Mouse (Mus musculus): ENCODE results near the gene Tenm4. TPM values are rescaled to one million over a fixed set of nuclear protein-coding genes. Genes with fewer than 3 reads are reported as not detected.

The Tenm4 gene
- total RNA-seq, 2 experiments from 2014 or later = 0.13 to 0.73 TPM

DNA sequence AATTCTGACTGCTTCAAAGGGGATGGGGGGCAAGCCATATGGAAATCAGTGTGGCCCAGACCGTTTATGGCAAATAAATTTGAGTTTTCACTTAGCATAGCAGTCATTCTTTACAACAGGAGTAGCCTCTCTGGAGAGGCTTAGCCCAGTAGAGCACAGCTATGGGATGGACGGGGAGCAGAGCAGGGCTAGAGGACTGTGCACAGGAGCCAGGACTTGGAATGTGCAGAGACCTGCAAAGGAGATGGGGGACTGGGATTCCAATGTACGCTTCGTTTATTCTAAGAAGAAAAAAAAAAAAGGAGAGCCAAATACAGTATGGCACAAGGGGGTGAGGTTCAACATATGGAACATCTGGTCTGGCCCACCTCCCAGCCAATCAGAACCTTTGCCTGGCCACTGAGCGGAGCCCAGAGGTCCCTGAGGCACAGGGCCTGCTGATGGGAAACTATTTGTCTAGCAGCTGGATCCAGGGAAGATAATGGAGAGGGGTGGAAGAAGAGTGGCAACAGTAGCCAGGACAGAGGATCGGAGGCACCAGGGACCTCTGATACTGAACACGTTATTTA is 381.3 kb downstream of the Tenm4 start:
- H3K4me3 ChIP-seq = no peak overlapping the region
- TF ChIP-seq CTCF (IDR thresholded peaks at IDR 0.05) = no peak
- intact Hi-C loops (cut with DNase I) = loop anchor here (5.0 kb wide), 1 partner anchor 400 kb away; no protein-coding TSS in a partner anchor
- no peak for DNase-seq
- H3K27ac ChIP-seq = no peak overlapping the region

DNA sequence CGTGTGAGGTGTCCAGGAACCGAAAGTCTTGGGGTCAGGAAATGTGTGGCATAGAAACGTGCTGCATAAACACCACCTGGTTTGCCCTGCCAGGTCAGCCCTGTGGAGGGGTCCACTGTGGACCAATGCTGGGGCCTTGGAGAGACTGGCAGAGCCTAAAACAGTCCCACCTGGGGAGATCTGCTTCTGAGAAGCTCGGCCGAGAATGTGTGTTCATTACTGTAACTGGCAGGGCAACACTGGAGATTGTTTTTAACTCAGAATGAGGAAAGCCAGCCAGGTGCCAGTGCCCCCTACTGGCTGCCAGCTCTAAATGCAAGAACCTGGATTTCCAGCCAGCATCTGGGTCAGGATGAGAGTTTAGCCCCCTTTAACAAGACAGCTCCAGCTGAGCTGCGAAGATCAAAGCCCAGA is 383.2 kb downstream of the Tenm4 start:
- no peak overlapping the region for H3K4me3 ChIP-seq
- intact Hi-C loops (cut with DNase I) = loop anchor here (5.0 kb wide), 1 partner anchor 402 kb away; no protein-coding TSS in a partner anchor
- H3K27ac ChIP-seq = no peak overlapping the region
- DNase-seq = peak; percentile 35
- TF ChIP-seq CTCF (IDR thresholded peaks at IDR 0.05) = peak; percentile 83

- DNase-seq = no peak
- intact Hi-C loops (cut with DNase I) = no loop called here
- no peak for TF ChIP-seq CTCF (IDR thresholded peaks at IDR 0.05)
- Histone ChIP-seq H3K4me3 (no peak overlapping the region), H3K27ac (no peak overlapping the region)
Observed at GRCm38 (mm10) chr7:96555294-96555693, 384.2 kb downstream of the Tenm4 start.

DNA sequence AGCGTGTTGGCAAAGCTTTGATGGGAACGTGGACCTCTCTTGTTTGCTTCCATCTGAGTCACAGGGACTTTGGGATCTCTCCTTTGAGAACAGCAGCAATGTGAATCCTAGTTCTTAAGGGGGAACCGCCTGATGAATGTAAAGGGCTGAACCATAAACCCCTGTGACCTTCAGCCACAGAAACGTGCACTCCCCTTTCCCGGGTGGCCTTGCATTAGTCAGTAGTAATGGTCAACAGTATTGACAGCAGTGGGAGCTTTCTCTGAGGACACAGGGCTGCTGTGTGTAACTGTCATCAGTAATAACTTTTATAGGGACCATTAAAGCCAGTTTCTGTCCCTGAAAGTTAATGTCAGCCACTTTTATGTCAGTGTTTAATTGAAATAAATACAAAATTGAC is 385.7 kb downstream of the Tenm4 start:
- TF ChIP-seq CTCF (IDR thresholded peaks at IDR 0.05) = no peak
- no peak overlapping the region for H3K4me3 ChIP-seq
- intact Hi-C loops (cut with DNase I) = no loop called here
- H3K27ac ChIP-seq = no peak overlapping the region
- DNase-seq = no peak

DNA sequence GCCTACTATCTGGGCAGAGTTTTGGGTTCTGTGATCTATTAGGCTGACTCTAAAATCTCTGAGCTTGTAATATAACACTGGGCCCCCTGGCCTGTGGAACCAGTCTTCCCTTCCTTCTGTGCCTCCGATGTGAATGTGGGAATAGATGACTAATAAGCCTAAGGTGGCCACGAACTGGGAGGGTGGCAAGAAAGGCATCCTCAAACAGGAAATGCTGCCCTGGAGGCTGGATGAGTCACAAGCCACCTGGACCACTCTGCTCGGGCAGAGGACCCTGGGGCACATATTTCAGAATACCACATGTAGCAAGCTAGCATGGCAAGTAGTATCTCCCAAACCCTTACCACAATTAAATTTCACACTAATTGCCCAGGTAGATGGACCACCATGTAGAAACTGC is 391.8 kb downstream of the Tenm4 start:
- no peak for TF ChIP-seq CTCF (IDR thresholded peaks at IDR 0.05)
- DNase-seq = no peak
- intact Hi-C loops (cut with DNase I) = no loop called here
- Histone ChIP-seq H3K27ac (no peak overlapping the region), H3K4me3 (no peak overlapping the region)

- TF ChIP-seq CTCF (IDR thresholded peaks at IDR 0.05) = no peak
- no peak for DNase-seq
- intact Hi-C loops (cut with DNase I) = no loop called here
- Histone ChIP-seq H3K4me3 (no peak overlapping the region), H3K27ac (no peak overlapping the region)
Observed at GRCm38 (mm10) chr7:96563329-96564065, 392.5 kb downstream of the Tenm4 start.

GRCm38 (mm10) chr7:96565806-96566205 is 394.8 kb downstream of the Tenm4 start:
- no peak overlapping the region for H3K4me3 ChIP-seq
- peak; percentile 72 for DNase-seq
- TF ChIP-seq CTCF (IDR thresholded peaks at IDR 0.05) = no peak
- H3K27ac ChIP-seq = no peak overlapping the region
- intact Hi-C loops (cut with DNase I) = no loop called here

DNA sequence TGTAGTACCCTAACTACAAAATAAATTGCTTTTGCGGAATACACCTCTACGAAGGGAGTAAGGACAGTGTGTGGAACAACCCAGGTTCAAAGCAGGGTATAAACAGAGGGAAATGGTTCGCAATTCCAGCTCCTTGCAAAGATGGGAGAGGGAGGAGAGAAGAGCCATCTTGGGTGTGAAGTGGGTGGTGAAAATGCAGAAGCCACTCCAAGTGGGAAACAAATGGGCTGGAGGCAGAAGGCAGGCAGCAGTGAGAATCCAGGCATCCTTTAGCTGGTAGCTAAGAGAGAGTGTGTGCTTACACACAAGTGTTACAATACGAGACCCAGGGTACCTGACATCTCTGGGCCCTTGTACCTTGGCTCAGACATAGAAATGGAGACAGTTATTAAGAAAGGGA is 395.2 kb downstream of the Tenm4 start:
- no peak for DNase-seq
- TF ChIP-seq CTCF (IDR thresholded peaks at IDR 0.05) = no peak
- intact Hi-C loops (cut with DNase I) = no loop called here
- Histone ChIP-seq H3K27ac (no peak overlapping the region), H3K4me3 (no peak overlapping the region)

GRCm38 (mm10) chr7:96568034-96568433 is 397.0 kb downstream of the Tenm4 start:
- no peak overlapping the region for H3K4me3 ChIP-seq
- no peak overlapping the region for H3K27ac ChIP-seq
- no peak for TF ChIP-seq CTCF (IDR thresholded peaks at IDR 0.05)
- intact Hi-C loops (cut with DNase I) = no loop called here
- no peak for DNase-seq

DNA sequence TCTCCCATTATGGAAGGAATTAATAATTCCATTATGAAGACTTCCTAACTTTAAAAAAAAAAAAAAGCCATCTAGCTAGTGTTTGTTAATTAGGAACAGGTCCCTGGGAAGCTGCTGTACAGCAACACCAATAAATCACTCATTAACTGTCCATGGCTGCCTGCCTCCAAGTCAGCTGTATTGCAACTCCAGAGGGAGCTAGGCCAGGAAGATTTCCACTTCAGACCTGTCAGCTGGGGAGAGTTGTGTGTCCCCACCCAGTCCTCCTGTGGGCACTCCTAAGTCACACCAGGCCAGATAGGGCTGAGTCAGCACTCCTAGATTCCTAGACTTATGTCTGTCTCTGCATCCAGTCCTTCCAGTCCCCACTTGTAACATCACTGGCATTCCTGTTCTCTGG is 399.9 kb downstream of the Tenm4 start:
- H3K27ac ChIP-seq = no peak overlapping the region
- intact Hi-C loops (cut with DNase I) = no loop called here
- no peak for TF ChIP-seq CTCF (IDR thresholded peaks at IDR 0.05)
- peak; percentile 22 for DNase-seq
- no peak overlapping the region for H3K4me3 ChIP-seq

DNA sequence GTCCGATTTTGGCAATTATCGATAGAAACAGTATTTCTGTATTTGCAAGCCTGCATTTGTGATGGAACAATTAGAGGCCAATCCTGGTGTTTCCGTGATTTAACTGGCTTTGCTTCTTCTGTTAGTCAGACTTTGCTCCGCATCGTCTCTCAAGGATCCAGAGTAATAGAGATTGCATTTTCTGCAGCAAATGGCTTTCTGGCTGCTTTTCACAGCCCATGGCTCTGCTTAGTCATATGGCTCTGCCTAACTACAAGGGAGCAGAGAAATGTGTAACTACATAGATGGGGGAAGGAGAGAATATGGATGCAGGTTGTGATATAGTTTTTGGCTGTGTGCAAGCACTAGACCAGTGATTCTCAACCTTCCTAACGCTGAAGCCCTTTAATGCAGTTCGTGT is 401.9 kb downstream of the Tenm4 start:
- TF ChIP-seq CTCF (IDR thresholded peaks at IDR 0.05) = no peak
- Histone ChIP-seq H3K4me3 (no peak overlapping the region), H3K27ac (no peak overlapping the region)
- DNase-seq = no peak
- intact Hi-C loops (cut with DNase I) = no loop called here

- intact Hi-C loops (cut with DNase I) = no loop called here
- no peak for TF ChIP-seq CTCF (IDR thresholded peaks at IDR 0.05)
- no peak overlapping the region for H3K27ac ChIP-seq
- peak; percentile 84 for DNase-seq
- H3K4me3 ChIP-seq = no peak overlapping the region
Observed at GRCm38 (mm10) chr7:96575202-96575650, 404.2 kb downstream of the Tenm4 start.

DNA sequence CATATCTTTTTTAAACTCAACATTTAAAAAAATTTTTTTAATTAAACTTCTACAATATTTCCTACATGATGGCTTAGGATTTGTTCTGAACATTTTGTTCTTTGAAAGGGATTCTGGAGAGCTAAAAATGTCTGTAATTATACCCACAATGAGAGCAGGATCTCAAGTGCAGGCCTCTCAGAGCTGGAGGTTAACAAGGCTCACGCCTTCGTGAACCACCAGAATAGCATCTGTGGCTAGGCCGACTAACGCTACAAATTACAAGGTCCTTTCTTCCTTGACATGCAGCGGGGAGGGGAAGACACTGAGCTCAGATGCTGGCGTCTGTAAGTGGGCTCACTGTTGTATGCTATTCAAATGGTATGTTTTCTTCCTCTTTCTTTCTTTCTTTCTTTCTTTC is 411.7 kb downstream of the Tenm4 start:
- TF ChIP-seq CTCF (IDR thresholded peaks at IDR 0.05) = no peak
- no peak overlapping the region for H3K27ac ChIP-seq
- H3K4me3 ChIP-seq = no peak overlapping the region
- intact Hi-C loops (cut with DNase I) = no loop called here
- no peak for DNase-seq

GRCm38 (mm10) chr7:96587403-96587802 is 416.4 kb downstream of the Tenm4 start:
- H3K27ac ChIP-seq = no peak overlapping the region
- intact Hi-C loops (cut with DNase I) = no loop called here
- DNase-seq = no peak
- no peak for TF ChIP-seq CTCF (IDR thresholded peaks at IDR 0.05)
- no peak overlapping the region for H3K4me3 ChIP-seq
